Mouse (Mus musculus): ENCODE measurements at regions not wholly inside any gene's neighbourhood (a gene's known extent, or its start where the extent isn't known, plus 50 kb on each side); places are given as distances from the start of the nearest gene placed in this dataset.
A peak's percentile ranks its signal among the peaks of the same experiment; 100 is the strongest.
"Not testable (repeated sequence)": the region's sequence is repeated elsewhere in the genome, so short reads cannot be mapped to it uniquely, and the experiment has no call there.

DNA sequence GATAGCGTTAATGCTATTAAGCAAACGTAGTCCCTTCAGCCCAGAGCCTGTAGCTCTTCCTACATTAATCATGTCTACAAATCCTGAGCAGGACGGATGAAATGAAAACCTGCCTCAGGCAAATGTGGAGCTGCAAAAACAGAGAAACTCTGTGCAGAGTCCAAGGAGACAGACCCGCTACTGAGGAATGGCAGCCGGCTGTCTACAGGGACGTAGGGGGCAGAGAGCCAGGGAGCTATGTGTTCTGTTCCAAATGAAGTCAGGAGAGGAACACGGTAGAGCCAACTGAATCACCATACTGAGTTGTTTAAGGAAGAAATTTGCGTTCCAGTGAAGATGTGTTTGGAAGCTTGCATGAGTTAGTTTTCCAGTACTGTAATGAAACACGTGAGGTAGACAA, 217.3 kb downstream of the Matn1 start:
- DNase-seq = peak; percentile 17

DNA sequence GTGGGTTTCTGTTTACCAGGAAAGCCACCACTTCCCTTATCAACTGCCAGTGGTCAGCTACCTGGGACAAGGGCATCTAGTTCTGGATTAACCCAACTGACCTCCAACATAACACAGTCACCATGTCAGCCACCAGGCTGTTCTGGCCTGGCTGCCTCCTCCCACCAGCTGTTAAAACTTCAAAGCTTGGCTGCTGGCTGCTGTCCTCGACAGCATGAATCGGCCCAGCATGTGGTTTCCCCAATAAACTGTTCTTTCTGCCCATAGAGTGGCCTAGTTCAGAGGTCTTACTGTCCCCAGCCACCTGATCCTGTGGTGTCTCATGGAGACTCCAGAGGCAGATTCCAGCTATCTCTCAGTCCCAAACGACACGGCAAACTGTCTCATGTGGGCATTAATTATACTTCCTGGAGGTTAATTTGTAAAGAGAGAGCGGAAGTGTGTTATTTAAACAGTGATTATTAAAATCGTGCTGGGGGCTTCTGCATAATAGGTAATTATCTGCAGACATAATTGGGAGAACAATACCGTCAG, 219.7 kb downstream of the Matn1 start:
- no peak for DNase-seq

DNA sequence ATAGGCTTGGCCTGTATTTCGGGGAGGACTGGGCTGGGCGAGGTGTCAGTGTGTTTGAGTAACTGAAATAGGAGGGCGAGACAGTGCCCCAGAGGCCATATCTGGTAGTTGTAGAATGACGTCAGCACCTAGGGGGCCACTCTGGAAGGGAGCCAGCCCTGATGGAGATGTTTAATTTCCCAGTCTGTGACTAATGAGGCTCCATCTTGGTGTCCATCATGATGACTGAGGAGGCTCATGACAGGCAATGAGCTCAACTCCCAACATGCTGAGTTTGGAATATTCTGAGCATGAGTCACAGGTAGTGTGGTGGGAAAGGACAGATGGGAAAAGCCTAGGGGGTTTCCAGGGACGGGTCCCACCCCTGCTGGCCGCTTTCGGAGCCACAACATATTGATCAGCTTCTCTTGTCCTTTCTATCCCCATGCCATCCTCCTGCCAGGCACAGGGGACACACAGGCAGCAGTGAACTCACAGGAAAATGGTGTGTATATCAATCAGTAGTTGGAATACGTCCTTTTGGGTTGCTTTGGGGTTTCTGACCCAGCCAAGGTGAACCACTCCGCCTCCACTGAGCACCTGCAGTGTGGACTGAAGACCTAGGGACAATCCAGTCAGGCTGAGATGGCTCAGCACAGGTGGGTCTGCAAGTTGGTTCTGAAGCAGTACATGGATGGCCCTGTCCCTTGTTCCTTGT, 222.5 kb downstream of the Matn1 start:
- DNase-seq = peak; percentile 22

- DNase-seq = no peak
Observed at GRCm38 (mm10) chr4:131167921-131168320, 223.7 kb downstream of the Matn1 start.

DNA sequence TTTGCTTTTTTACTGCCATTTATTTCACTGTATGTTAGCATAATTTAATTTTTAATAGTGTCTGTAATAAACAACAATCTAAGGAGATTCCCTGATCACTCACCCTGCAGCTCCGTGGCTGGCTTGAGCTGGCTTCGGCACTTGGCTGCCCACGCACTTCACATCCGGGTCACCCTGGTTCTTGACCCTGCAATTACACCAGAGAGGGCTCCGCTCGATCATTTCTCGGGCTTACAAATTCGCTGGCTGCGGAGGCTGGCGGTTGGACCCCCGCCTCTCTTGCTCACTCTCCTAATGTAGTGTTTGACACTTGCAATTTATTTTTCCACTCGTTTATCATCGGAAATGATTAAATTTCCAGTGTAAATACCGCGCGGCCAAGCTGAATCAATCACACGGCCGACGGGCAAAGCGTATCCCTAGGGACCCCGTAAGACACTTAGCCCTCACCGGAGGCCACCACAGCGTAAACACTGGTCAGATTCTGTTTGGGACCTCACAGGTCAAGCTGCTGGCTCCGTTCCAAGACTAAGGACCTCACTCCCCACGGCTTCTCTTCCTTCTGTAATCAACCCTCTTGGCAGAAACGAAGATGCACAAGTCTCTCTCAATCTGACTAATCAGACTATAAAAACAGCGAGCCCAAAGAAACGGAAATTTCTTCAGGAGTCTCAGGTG, 229.7 kb downstream of the Matn1 start:
- DNase-seq = no peak

DNA sequence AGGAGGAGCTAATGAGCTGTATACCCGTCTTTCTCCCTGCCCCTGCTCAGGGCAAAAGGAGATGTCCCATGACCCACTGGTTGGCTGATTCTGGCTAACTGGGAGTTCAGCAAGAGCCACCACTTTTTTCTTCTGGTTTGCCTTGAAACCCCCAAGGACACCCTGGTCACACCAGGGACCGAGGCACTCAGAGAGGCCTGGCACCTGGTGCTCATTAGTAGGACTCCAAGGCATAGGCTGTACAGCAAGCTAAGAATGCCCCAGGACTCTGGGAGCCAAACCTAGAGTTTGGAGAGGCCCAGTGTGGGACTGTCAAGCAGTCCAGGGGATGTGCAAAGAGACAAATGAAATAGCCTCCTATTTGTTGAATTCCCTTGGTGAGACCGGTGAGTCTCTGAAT, 232.5 kb downstream of the Matn1 start:
- no peak for DNase-seq

- DNase-seq = no peak
Observed at GRCm38 (mm10) chr4:131177889-131178288, 233.7 kb downstream of the Matn1 start.

DNA sequence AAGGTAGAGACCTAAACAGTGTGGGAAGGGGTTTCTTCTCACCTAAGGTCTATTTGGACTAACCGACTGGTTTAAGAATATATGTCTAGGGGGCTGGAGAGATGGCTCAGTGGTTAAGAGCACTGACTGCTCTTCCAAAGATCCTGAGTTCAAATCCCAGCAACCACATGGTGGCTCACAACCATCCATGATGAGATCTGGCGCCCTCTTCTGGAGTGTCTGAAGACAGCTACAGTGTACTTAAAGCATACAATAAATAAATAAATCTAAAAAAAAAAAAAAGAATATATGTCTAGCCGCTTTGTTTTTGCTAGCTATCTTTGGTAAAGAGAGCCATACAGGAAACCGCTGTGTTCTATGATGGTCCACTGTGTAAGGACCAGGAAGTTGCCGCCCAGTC, 234.5 kb downstream of the Matn1 start:
- DNase-seq = not testable (repeated sequence)

DNA sequence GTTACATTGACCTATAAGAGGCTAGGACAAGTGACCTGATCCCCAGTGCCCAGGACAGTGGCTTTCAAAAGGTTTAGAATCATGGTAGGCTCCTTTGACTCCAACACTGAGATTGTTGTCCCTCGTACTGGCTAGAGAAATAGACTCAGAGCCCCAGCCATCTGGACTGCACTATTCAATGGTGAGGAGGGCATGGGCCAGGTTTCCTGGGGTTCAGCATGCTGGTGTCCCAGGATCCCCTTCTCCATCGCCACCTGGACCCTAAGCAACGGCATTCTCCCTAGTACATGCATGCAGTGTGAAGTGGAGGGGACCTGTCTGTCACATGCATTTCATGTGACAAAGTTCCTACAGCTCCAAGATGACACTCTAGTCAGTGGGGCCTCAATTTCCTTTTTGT, 243.9 kb downstream of the Matn1 start:
- no peak for DNase-seq

GRCm38 (mm10) chr4:131191106-131191880, 247.1 kb downstream of the Matn1 start:
- DNase-seq = peak; percentile 74

DNA sequence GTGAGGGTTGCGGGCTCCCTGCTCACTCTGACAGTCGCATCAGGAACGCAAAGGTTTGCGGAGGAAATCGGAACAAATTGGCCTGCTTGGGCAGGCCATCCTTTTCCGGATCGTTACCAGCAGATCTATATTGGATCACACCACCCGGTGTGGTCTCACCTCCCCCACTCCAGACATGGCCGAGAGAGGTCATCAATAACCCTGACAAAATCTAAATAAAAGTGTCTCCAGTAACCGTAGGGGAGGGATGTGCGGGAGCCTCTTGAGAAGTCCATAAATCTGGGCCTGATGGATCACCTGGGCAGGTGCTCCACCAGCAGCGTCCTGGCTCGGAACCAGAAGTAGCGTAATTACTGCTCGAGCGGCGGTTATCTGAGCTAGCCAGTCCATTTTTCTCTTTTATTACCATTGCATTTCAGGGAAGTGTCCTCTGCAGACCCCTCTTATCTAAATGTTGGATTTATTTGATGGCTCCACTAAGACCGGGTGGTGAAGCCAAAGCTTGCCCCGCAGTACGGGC, 249.8 kb downstream of the Matn1 start:
- no peak for DNase-seq

DNA sequence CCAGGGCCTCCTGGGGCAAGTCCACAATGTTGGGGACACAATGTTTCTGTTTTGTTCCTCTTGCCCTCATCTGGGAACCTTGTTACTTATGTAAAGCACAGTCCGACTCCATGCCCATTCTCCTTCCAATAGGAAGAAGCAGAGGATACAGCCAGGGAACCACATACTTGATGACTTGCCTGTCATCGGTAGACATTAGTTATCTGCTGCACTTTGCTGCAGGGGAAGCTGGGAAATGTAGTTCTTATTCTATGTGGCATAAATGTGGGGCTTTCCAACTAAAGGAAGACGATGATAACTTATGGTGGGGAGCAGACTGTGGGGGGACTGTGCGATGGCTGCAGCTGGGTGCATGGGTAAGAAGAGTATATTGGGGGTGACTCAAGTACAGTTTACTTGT, 252.0 kb downstream of the Matn1 start:
- DNase-seq = no peak

DNA sequence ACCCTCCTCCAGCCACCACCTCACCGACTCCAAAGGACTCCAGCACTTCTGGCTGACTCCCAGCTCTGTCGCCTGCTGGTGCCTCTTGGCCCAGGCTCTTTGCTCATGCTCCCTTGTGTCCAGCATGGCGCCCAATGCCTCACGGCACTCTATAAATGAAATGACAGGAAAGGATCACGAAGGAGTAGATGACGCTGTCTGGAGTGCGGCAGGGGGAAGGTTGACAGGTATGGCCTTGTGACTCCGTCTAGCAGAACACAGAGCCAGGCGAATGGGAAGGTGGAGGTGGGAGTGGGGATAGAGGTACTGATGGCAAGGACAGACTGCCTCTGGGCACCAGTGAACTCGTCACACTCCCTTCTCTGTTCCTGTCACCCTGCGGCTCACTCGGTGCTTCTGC, 259.5 kb downstream of the Matn1 start:
- no peak for DNase-seq

GRCm38 (mm10) chr4:131204722-131205121, 260.5 kb downstream of the Matn1 start:
- DNase-seq = no peak

DNA sequence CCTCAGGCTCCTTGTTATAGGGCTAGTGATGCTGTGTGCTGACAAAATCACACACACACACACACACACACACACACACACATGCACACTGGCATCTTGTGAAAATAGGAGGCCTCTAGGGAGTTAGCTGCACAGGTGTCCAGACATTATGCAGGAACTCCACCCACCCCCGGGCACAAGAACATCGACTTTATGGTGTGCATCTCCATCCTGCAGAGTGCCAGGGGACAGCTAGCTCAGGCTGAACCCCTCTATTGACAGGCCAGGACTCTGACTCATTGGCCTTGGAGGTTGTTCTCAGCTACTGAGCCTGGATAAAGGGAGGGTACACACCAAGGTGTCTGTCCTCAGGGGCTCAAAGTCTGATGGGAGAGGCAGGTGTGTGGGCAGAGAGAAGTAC, 260.9 kb downstream of the Matn1 start:
- no peak for DNase-seq

DNA sequence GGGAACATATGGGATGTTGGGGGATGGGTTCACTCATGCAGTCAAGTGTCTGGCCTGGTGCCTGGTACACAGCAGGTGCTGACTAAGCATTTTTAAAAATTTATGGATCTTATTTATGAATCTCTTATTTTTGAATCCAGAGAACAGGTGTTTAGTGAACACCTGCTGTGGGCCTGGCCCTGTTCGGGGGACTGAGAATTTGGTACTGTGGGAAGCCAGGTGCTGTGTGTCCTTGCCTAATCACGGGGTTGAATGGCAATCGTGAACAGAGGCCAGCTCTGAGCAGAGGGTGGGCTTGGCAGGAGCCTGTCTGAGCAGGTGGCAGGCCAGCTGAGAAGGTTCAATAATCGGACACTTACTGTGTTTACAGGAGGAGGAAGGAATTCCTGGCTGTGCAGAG, 261.5 kb downstream of the Matn1 start:
- no peak for DNase-seq

- no peak for DNase-seq
Observed at GRCm38 (mm10) chr4:131206181-131206885, 262.1 kb downstream of the Matn1 start.

DNA sequence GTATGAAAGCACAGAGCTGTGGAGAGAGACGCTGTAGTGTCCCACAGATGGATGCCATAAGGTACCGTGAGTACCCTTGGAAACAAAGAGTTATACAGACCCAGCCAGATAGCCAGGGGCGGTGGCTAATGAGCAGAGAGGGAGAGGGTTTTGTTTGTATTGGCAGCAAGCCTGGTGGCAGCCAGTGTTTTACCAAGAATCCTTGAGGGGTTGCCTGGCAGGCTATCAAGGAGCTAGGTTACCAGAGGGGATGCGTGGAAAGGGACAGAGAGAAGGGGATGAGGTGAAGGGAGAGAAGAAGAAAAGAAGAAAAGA, 262.7 kb downstream of the Matn1 start:
- no peak for DNase-seq

DNA sequence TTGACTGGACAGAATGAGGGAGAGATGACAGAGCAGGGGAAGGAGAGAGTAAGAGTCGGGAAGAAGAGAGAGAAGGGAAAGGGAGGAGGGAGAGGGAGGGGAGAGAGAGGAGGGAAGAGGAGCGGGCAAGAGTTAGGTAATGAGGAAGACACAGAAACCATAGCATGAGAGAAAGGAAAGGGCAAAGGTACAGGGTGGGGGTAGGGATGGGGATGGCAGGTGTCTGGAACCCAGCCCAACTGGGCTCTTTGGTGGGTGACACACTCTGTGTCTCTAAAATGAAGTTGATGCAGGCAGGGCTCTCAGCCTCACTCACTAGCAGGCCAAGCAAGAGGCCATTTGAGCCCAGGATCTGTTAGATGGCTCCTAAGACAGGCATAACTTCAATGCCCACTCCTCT, 263.1 kb downstream of the Matn1 start:
- DNase-seq = no peak

- no peak for DNase-seq
Observed at GRCm38 (mm10) chr4:131208166-131208565, 264.0 kb downstream of the Matn1 start.

GRCm38 (mm10) chr4:131208637-131209036, 264.5 kb downstream of the Matn1 start:
- no peak for DNase-seq

- no peak for DNase-seq
Observed at GRCm38 (mm10) chr4:131212711-131213110, 268.5 kb downstream of the Matn1 start.

GRCm38 (mm10) chr4:131215682-131216081, 271.5 kb downstream of the Matn1 start:
- DNase-seq = no peak
